Mouse (Mus musculus): ENCODE results near the gene Qpctl.

GRCm38 (mm10) chr7:19184250-19184649, 35.2 kb upstream of the Qpctl start:
- TF ChIP-seq CTCF (IDR thresholded peaks at IDR 0.05; ENCODE audit: borderline replicate concordance, control insufficient read depth, extremely low read depth, insufficient read depth, low read length, poor library complexity), result no peak
- TF ChIP-seq POLR2A (IDR thresholded peaks at IDR 0.05; ENCODE audit: control insufficient read depth, extremely low read depth, insufficient read depth, low read length, poor library complexity), result no peak
